Mouse (Mus musculus) heart, embryonic 16.5 days (tissue): ENCODE measurements around the gene Rasgrf1. TPM values are rescaled to one million over a fixed set of nuclear protein-coding genes. Genes with fewer than 3 reads are reported as not detected.
"Not testable (repeated sequence)": the region's sequence is repeated elsewhere in the genome, so short reads cannot be mapped to it uniquely, and the experiment has no call there.

ENCODE experiments used
- ATAC-seq: fragments of 200-750 bp; cut with Nextera tagmentation; replicated peaks from 2 replicates; pipeline ENCODE4 v1.8.0; 2017; ENCODE audit warnings: moderate number of reproducible peaks; ENCODE audit not compliant: insufficient read depth, low FRiP score; ENCODE audit errors: extremely low read depth
- H3K27ac ChIP-seq: fragments of 300-500 bp; sonication (generic); 2 replicates; pipeline ENCODE4 v1.5.1; 2014; ENCODE audit warnings: mild to moderate bottlenecking, low read length, control low read depth, moderate library complexity
- H3K27me3 ChIP-seq: fragments of 300-500 bp; sonication (generic); 2 replicates; pipeline ENCODE4 v1.6.1; 2014; ENCODE audit warnings: low read length, mixed read lengths; ENCODE audit not compliant: control insufficient read depth, insufficient read depth
- H3K36me3 ChIP-seq: fragments of 300-500 bp; sonication (generic); 2 replicates; pipeline ENCODE4 v1.6.1; 2014; ENCODE audit not compliant: control insufficient read depth, insufficient read depth
- H3K4me1 ChIP-seq: fragments of 300-500 bp; sonication (generic); 2 replicates; pipeline ENCODE4 v1.6.1; 2014; ENCODE audit warnings: low read length, mixed read lengths; ENCODE audit not compliant: control insufficient read depth, insufficient read depth
- H3K4me2 ChIP-seq: fragments of 300-500 bp; sonication (generic); 2 replicates; pipeline ENCODE4 v1.6.1; 2014; ENCODE audit warnings: low read depth, mild to moderate bottlenecking, control low read depth, low read length
- H3K4me3 ChIP-seq: fragments of 300-500 bp; sonication (generic); 2 replicates; pipeline ENCODE4 v1.5.1; 2014; ENCODE audit warnings: mild to moderate bottlenecking, control low read depth, low read length
- H3K9ac ChIP-seq: fragments of 300-500 bp; sonication (generic); 2 replicates; pipeline ENCODE4 v1.6.1; 2014; ENCODE audit warnings: low read length, control low read depth
- H3K9me3 ChIP-seq: fragments of 300-500 bp; sonication (generic); replicated peaks from 2 replicates; pipeline ENCODE4 v1.6.1; 2016; ENCODE audit warnings: low read length; ENCODE audit not compliant: control insufficient read depth
- WGBS: fragments of 180-500 bp; shearing (Covaris S2); extraction: QIAGEN DNeasy Blood & Tissue Kit; methylation state at CpG from one replicate; pipeline ENCODE4 v1.1.7; 2014; 5-methylcytosine and 5-hydroxymethylcytosine counted together
- polyA plus RNA-seq: library from polyadenylated mRNA; unstranded; fragments of >200 nt; fragmentation: Nextera tagmentation; extraction: Ambion mirVana; gene quantifications from 2 replicates; pipeline ENCODE4 v1.2.1, GENCODE M21; 2015

The Rasgrf1 gene
- polyA plus RNA-seq, 1 experiment from 2014 or later = 0.11 TPM

DNA sequence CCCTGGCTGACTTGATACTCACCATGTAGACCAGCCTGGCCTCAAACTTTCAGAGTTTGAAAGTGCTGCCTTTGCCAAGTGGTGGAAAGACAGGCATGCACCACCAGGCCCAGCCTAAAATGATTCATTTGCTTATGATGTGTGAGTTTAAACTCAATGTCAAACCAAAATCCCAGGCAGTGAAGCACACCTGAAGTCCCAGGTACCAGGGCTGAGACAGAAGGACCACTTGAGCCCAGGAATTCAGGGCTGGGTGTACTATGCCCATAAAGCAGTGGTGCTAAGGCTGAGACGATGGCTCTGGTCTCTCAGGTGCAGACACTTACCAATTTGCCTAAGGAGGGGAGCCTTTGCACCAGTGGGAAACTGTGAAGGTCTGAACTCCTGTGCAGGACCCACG lies 125.5 kb downstream of the Rasgrf1 start:
- Histone ChIP-seq H3K36me3 (no peaks in the 10 kb centered on the region), H3K27me3 (no peaks in the 10 kb centered on the region), H3K4me2 (no peak overlapping the region), H3K9me3 (no peaks in the 10 kb centered on the region), H3K27ac (no peak overlapping the region), H3K4me1 (no peaks in the 10 kb centered on the region), H3K4me3 (no peak overlapping the region), H3K9ac (no peak overlapping the region)
- WGBS = 68% methylated on average over 2 of the region's 2 CpGs
- ATAC-seq = no peak

GRCm38 (mm10) chr9:90035794-90036193 lies 126.1 kb downstream of the Rasgrf1 start:
- Histone ChIP-seq H3K27me3 (no peaks in the 10 kb centered on the region), H3K27ac (no peak overlapping the region), H3K4me2 (no peak overlapping the region), H3K4me1 (no peaks in the 10 kb centered on the region), H3K9ac (no peak overlapping the region), H3K4me3 (no peak overlapping the region), H3K36me3 (no peaks in the 10 kb centered on the region), H3K9me3 (no peaks in the 10 kb centered on the region)
- no peak for ATAC-seq
- WGBS = 74% methylated on average over 3 of the region's 3 CpGs

- Histone ChIP-seq H3K36me3 (no peaks in the 10 kb centered on the region), H3K9me3 (no peaks in the 10 kb centered on the region), H3K27ac (no peak overlapping the region), H3K9ac (no peak overlapping the region), H3K4me1 (no peaks in the 10 kb centered on the region), H3K4me2 (no peak overlapping the region), H3K27me3 (no peaks in the 10 kb centered on the region), H3K4me3 (no peak overlapping the region)
- no peak for ATAC-seq
- 64% methylated on average over 4 of the region's 4 CpGs for WGBS
These were observed 126.6 kb downstream of the Rasgrf1 start for GRCm38 (mm10) chr9:90036313-90036712.

- Histone ChIP-seq H3K4me3 (no peak overlapping the region), H3K9me3 (no peaks in the 10 kb centered on the region), H3K4me2 (no peak overlapping the region), H3K27me3 (no peaks in the 10 kb centered on the region), H3K27ac (no peak overlapping the region), H3K36me3 (no peaks in the 10 kb centered on the region), H3K9ac (no peak overlapping the region), H3K4me1 (no peaks in the 10 kb centered on the region)
- no peak for ATAC-seq
- WGBS = 63% methylated on average over 4 of the region's 4 CpGs
These were observed 128.8 kb downstream of the Rasgrf1 start for GRCm38 (mm10) chr9:90038535-90038934.

GRCm38 (mm10) chr9:90040916-90041315 lies 131.2 kb downstream of the Rasgrf1 start:
- ATAC-seq = no peak
- no peaks in the 10 kb centered on the region for H3K36me3 ChIP-seq
- H3K4me2 ChIP-seq = no peak overlapping the region
- 59% methylated on average over 2 of the region's 2 CpGs for WGBS
- no peak overlapping the region for H3K4me3 ChIP-seq
- no peaks in the 10 kb centered on the region for H3K27me3 ChIP-seq
- H3K9ac ChIP-seq = no peak overlapping the region
- H3K9me3 ChIP-seq = no peaks in the 10 kb centered on the region
- no peak overlapping the region for H3K27ac ChIP-seq
- H3K4me1 ChIP-seq = no peaks in the 10 kb centered on the region

DNA sequence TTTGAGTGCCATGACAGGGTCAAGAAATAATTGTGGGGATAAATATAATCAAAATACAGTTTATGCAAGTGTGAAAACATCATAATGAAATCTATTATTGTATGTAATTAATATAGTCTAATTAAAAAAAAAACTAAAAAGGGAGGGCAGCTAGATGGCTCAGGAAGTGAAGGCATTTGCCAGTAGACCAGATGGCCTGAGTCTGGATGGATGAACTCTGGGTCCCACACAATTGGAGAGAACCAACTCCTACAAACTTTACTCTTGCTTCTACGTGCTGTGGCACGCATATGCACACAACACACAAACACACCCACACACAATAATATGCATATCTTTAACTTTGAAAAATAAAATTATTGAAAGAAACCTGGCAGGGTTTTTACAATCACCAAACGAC lies 131.8 kb downstream of the Rasgrf1 start:
- no peak overlapping the region for H3K4me2 ChIP-seq
- no peak overlapping the region for H3K9ac ChIP-seq
- 94% methylated on average over 3 of the region's 3 CpGs for WGBS
- no peak for ATAC-seq
- no peaks in the 10 kb centered on the region for H3K4me1 ChIP-seq
- H3K4me3 ChIP-seq = no peak overlapping the region
- H3K36me3 ChIP-seq = no peaks in the 10 kb centered on the region
- H3K27ac ChIP-seq = no peak overlapping the region
- no peaks in the 10 kb centered on the region for H3K9me3 ChIP-seq
- no peaks in the 10 kb centered on the region for H3K27me3 ChIP-seq

DNA sequence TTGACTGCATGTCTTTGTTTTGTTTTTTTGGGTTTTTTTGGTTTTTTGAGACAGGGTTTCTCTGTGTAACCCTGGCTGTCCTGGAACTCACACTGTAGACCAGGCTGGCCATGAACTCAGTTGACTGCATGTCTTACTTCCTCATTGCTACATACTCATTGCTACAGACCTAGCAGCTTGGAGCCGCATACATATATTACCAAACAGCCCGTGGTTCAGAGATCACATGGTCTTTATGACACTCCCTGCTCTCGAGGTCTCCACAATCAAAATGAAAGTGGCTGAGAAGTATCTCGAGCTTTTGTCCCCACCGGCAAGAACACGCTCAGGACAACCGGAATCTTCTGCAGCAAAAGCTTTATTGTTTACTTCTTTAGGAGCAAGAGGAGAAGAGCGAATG lies 133.2 kb downstream of the Rasgrf1 start:
- not testable (repeated sequence) for H3K9me3 ChIP-seq, H3K4me2 ChIP-seq, ATAC-seq, H3K9ac ChIP-seq, H3K4me1 ChIP-seq, H3K4me3 ChIP-seq, H3K27ac ChIP-seq, H3K27me3 ChIP-seq, H3K36me3 ChIP-seq
- WGBS = 87% methylated on average over 8 of the region's 8 CpGs

- Histone ChIP-seq H3K27me3 (no peaks in the 10 kb centered on the region), H3K4me2 (no peak overlapping the region), H3K4me1 (no peaks in the 10 kb centered on the region), H3K36me3 (no peaks in the 10 kb centered on the region), H3K27ac (no peak overlapping the region), H3K9ac (no peak overlapping the region), H3K9me3 (no peaks in the 10 kb centered on the region), H3K4me3 (no peak overlapping the region)
- ATAC-seq = no peak
- WGBS = 88% methylated on average over 7 of the region's 7 CpGs
These were observed 135.5 kb downstream of the Rasgrf1 start for GRCm38 (mm10) chr9:90045191-90045590.

DNA sequence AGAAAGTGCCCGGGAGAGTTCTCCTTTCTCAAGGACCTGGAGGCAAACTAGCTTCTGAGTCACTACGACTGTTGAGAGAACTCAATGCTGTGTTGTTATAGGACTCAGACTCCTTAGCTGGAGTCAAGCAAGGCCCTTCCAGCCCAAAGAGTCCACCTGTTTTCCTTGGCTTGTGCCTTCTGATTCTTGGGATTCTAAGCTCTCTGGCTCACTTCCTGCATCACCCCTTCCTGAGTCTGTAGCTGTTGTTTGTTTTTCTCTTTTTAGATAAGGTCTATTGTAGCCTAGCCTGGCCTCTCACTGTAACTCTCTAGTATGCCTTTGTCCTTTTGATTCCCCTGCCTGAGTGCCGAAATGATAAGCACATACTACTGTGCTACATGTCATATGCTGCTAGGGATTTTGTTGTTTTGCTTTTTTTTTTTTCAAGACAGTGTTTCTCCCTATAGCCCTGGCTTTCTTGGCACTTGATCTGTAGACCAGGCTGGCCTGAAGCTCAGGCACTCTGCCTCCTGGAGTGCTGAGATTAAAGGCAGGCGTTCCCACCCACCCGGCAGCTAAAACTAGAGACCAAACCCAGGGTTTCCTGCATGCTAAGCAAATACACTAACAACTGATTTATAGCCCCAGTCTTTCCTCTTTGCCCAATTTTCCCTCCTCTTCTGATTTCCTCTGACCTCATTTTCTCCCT lies 138.4 kb downstream of the Rasgrf1 start:
- Histone ChIP-seq H3K27ac (peak overlapping the region; percentile 29; the same call in 1 of the 2 replicates), H3K4me1 (no peaks in the 10 kb centered on the region), H3K4me2 (no peak overlapping the region), H3K27me3 (no peaks in the 10 kb centered on the region), H3K36me3 (no peaks in the 10 kb centered on the region), H3K9ac (no peak overlapping the region), H3K9me3 (no peaks in the 10 kb centered on the region), H3K4me3 (no peak overlapping the region)
- peak; percentile 69 for ATAC-seq
- WGBS = 33% methylated on average over 5 of the region's 5 CpGs
